Mouse (Mus musculus): Measurements from ENCODE around the gene Ubap2. TPM values are rescaled to one million over a fixed set of nuclear protein-coding genes. Genes with fewer than 3 reads are reported as not detected.

Ubap2 gene
- 22.5 and 22.7 TPM in 2 replicates for total RNA-seq (2012; rRNA removed)
- 100 to 1,000 TPM; 127 to 170 TPM for polyA plus RNA-seq (2012; ENCODE audit: insufficient read depth in 1 of 2, insufficient read length in 2 of 2, low read depth in 1 of 2, low replicate concordance in 2 of 2, missing spikeins in 1 of 2)

- H3K27ac ChIP-seq (ENCODE audit: control insufficient read depth, low read depth, low read length), result peak within 1 kb of the TSS; percentile 99
- H3K4me1 ChIP-seq (ENCODE audit: control insufficient read depth in 1 of 2, insufficient read depth in 2 of 2, low read length in 2 of 2), result peaks cover 6 to 27% of the 10 kb centered on the region in 2 experiments; a peak in 3 of 4 replicates
- H3K4me3 ChIP-seq (ENCODE audit: control insufficient read depth in 1 of 2, insufficient read depth in 1 of 2, low read depth in 2 of 2, low read length in 2 of 2), result peak within 1 kb of the TSS; percentile 83 to 92
- no peaks in the 10 kb centered on the region for H3K9me3 ChIP-seq (replicated peaks; ENCODE audit: insufficient read depth, low read length)
- peaks cover 44% of the 10 kb centered on the region for H3K79me2 ChIP-seq (ENCODE audit: control insufficient read depth, insufficient read depth, low read length, poor library complexity)
- H3K36me3 ChIP-seq (ENCODE audit: control insufficient read depth in 1 of 2, insufficient read depth in 2 of 2, low read length in 2 of 2), result peaks cover 5 to 32% of the 10 kb centered on the region in 2 experiments
- H3K27me3 ChIP-seq (ENCODE audit: control insufficient read depth in 1 of 2, insufficient read depth in 2 of 2, low read length in 2 of 2), result no peaks in the 10 kb centered on the region
- peak; percentile 99 for DNase-seq (ENCODE audit: low read depth, low spot score)
- peak within 1 kb of the TSS; percentile 99 for H3K9ac ChIP-seq (ENCODE audit: control insufficient read depth, low read depth, low read length, poor library complexity, severe bottlenecking)
- TF ChIP-seq UBTF (IDR thresholded peaks at IDR 0.05; ENCODE audit: borderline replicate concordance, insufficient read depth, low read depth, low read length), result no peak
- peak; percentile 86 to 90; a peak in 3 of 4 replicates for TF ChIP-seq USF2 (IDR thresholded peaks at IDR 0.05; ENCODE audit: borderline replicate concordance in 1 of 2, insufficient read depth in 1 of 2, low read depth in 1 of 2, low read length in 2 of 2)
- TF ChIP-seq MYB (IDR thresholded peaks at IDR 0.05; ENCODE audit: low read depth, low read length), result peak; percentile 75
- TF ChIP-seq SIN3A (IDR thresholded peaks at IDR 0.05; ENCODE audit: low read length), result peak; percentile 88
- 0 out of 4 replicates have a peak, but pooled peaks of 1 of the 2 experiments have one; percentile 1 for TF ChIP-seq EP300 (IDR thresholded peaks at IDR 0.05; ENCODE audit: low read depth in 1 of 2, low read length in 2 of 2)
- no peak for TF ChIP-seq MAFK (IDR thresholded peaks at IDR 0.05; ENCODE audit: borderline replicate concordance, low read depth, low read length)
- TF ChIP-seq ZC3H11A (IDR thresholded peaks at IDR 0.05; ENCODE audit: low read depth, low read length), result no peak
- TF ChIP-seq HCFC1 (IDR thresholded peaks at IDR 0.05; ENCODE audit: low read depth, low read length), result peak; percentile 93
- no peak for TF ChIP-seq MEF2A (IDR thresholded peaks at IDR 0.05; ENCODE audit: extremely low read depth, insufficient replicate concordance, low read depth, low read length, poor library complexity, severe bottlenecking)
- no peak for TF ChIP-seq RAD21 (IDR thresholded peaks at IDR 0.05; ENCODE audit: low read depth, low read length)
- TF ChIP-seq E2F4 (IDR thresholded peaks at IDR 0.05; ENCODE audit: borderline replicate concordance, low read depth, low read length), result peak; percentile 98
- peak; percentile 70 for TF ChIP-seq POLR2AphosphoS2 (IDR thresholded peaks at IDR 0.05; ENCODE audit: low read length)
- peak; percentile 18; the same call in 1 of the 2 replicates for TF ChIP-seq ETS1 (IDR thresholded peaks at IDR 0.05; ENCODE audit: low read depth, low read length)
- no peak for TF ChIP-seq GATA1 (IDR thresholded peaks at IDR 0.05; ENCODE audit: low read depth, low read length)
- TF ChIP-seq GABPA (IDR thresholded peaks at IDR 0.05; ENCODE audit: low read depth, low read length), result no peak
- peak; percentile 52; the same call in 1 of the 2 replicates for TF ChIP-seq TCF12 (IDR thresholded peaks at IDR 0.05; ENCODE audit: low read depth, low read length)
- TF ChIP-seq NELFE (IDR thresholded peaks at IDR 0.05; ENCODE audit: low read depth, low read length), result peak; percentile 94
- peak; percentile 83 for TF ChIP-seq ZMIZ1 (IDR thresholded peaks at IDR 0.05; ENCODE audit: low read depth, low read length)
- TF ChIP-seq JUND (IDR thresholded peaks at IDR 0.05; ENCODE audit: low read depth, low read length), result no peak
- TF ChIP-seq BHLHE40 (IDR thresholded peaks at IDR 0.05; ENCODE audit: borderline replicate concordance, low read depth, low read length), result peak; percentile 53; the same call in 1 of the 2 replicates
- peak; percentile 92 for TF ChIP-seq MAX (IDR thresholded peaks at IDR 0.05; ENCODE audit: low read length)
- peak; percentile 97 for TF ChIP-seq MYC (IDR thresholded peaks at IDR 0.05; ENCODE audit: low read depth, low read length)
- TF ChIP-seq USF1 (IDR thresholded peaks at IDR 0.05; ENCODE audit: low read depth, low read length), result peak; percentile 95
- no peak for TF ChIP-seq SMC3 (IDR thresholded peaks at IDR 0.05; ENCODE audit: low read depth, low read length)
- no peak for TF ChIP-seq CHD2 (IDR thresholded peaks at IDR 0.05; ENCODE audit: low read length)
- TF ChIP-seq KAT2A (conservative IDR thresholded peaks at IDR 0.05; ENCODE audit: low read depth, low read length), result peak; percentile 75
- TF ChIP-seq ZNF384 (IDR thresholded peaks at IDR 0.05; ENCODE audit: low read depth, low read length), result no peak
- TF ChIP-seq CTCF (IDR thresholded peaks at IDR 0.05 in 2 of 3, conservative IDR thresholded peaks at IDR 0.05 in 1 of 3; ENCODE audit: control insufficient read depth in 1 of 3, insufficient read depth in 1 of 3, low read depth in 2 of 3, low read length in 3 of 3, poor library complexity in 1 of 3, severe bottlenecking in 1 of 3), result no peak
- peak; percentile 53; the same call in 1 of the 2 replicates for TF ChIP-seq TBP (IDR thresholded peaks at IDR 0.05; ENCODE audit: low read depth, low read length)
- TF ChIP-seq TAL1 (IDR thresholded peaks at IDR 0.05; ENCODE audit: low read length), result no peak
- no peak for TF ChIP-seq ZKSCAN1 (IDR thresholded peaks at IDR 0.05; ENCODE audit: low read depth, low read length)
- no peak for TF ChIP-seq CHD1 (IDR thresholded peaks at IDR 0.05; ENCODE audit: low read depth, low read length)
- peak; percentile 55; the same call in 1 of the 2 replicates for TF ChIP-seq ELF1 (IDR thresholded peaks at IDR 0.05; ENCODE audit: low read depth, low read length)
- no peak for TF ChIP-seq POLR2AphosphoS5 (IDR thresholded peaks at IDR 0.05; ENCODE audit: borderline replicate concordance, low read depth, low read length)
Observed at GRCm38 (mm10) chr4:41274980-41275850, at the start of gene Ubap2. Gene Ubap2 (minus strand): TSS chr4:41275144.

Data from MEL (cell line).